Mouse (Mus musculus) myocyte (in vitro differentiated cells): ENCODE measurements around the gene Gm11639. TPM values are rescaled to one million over a fixed set of nuclear protein-coding genes. Genes with fewer than 3 reads are reported as not detected.

Experiments used
- H3K27me3 ChIP-seq: one replicate; pipeline ENCODE4 v1.6.1; 2011; ENCODE audit not compliant: control insufficient read depth, insufficient read depth, insufficient read length
- H3K36me3 ChIP-seq: one replicate; pipeline ENCODE4 v1.6.1; 2011; ENCODE audit not compliant: control insufficient read depth, insufficient read depth
- H3K4me2 ChIP-seq: one replicate; pipeline ENCODE4 v1.6.1; 2011; ENCODE audit warnings: low read depth, control low read depth
- H3K4me3 ChIP-seq: one replicate; pipeline ENCODE4 v1.5.1; 2011; ENCODE audit warnings: mild to moderate bottlenecking, control low read depth, moderate library complexity
- H3K79me2 ChIP-seq: one replicate; pipeline ENCODE4 v1.6.1; 2011; ENCODE audit not compliant: control insufficient read depth, insufficient read depth
- H3ac ChIP-seq: one replicate; pipeline ENCODE4 v1.6.1; 2011; ENCODE audit not compliant: control insufficient read depth, insufficient read length
- CEBPB ChIP-seq: IDR thresholded peaks from 2 replicates; pipeline ENCODE4 v1.6.1; 2011; ENCODE audit warnings: mild to moderate bottlenecking, moderate library complexity; ENCODE audit not compliant: poor library complexity, insufficient read depth, severe bottlenecking
- E2F4 ChIP-seq: IDR thresholded peaks from one replicate; pipeline ENCODE4 v1.6.1; 2011; ENCODE audit warnings: mild to moderate bottlenecking, control low read depth, moderate library complexity; ENCODE audit not compliant: insufficient read depth
- MAX ChIP-seq: IDR thresholded peaks from one replicate; pipeline ENCODE4 v1.6.1; 2011; ENCODE audit warnings: low read depth, mild to moderate bottlenecking, control low read depth
- MYOD1 ChIP-seq, 3 experiments: IDR thresholded peaks; one replicate each; pipeline ENCODE4 v1.6.1; 2011; ENCODE audit warnings: control low read depth in 2 of 3, low read depth in 2 of 3, mild to moderate bottlenecking in 2 of 3, moderate library complexity in 1 of 3; ENCODE audit not compliant: insufficient read length in 2 of 3, control insufficient read depth in 1 of 3
- MYOG ChIP-seq, 3 experiments: IDR thresholded peaks; one replicate each; pipeline ENCODE4 v1.6.1; 2011; ENCODE audit warnings: control low read depth in 2 of 3, low read depth in 2 of 3, mild to moderate bottlenecking in 2 of 3; ENCODE audit not compliant: insufficient read length in 2 of 3, control insufficient read depth in 1 of 3, insufficient read depth in 1 of 3
- POLR2A ChIP-seq: IDR thresholded peaks from one replicate; pipeline ENCODE4 v1.6.1; 2011; ENCODE audit warnings: low read depth, mild to moderate bottlenecking, control low read depth, moderate library complexity; ENCODE audit not compliant: insufficient read length
- POLR2AphosphoS2 ChIP-seq: IDR thresholded peaks from one replicate; pipeline ENCODE4 v1.6.1; 2011; ENCODE audit warnings: low read depth, control low read depth; ENCODE audit not compliant: insufficient read length
- REST ChIP-seq: IDR thresholded peaks from one replicate; pipeline ENCODE4 v1.6.1; 2011; ENCODE audit warnings: mild to moderate bottlenecking, control low read depth, moderate library complexity; ENCODE audit not compliant: insufficient read depth, insufficient read length
- SRF ChIP-seq: IDR thresholded peaks from one replicate; pipeline ENCODE4 v1.6.1; 2011; ENCODE audit warnings: low read depth; ENCODE audit not compliant: control insufficient read depth, insufficient read length
- TCF12 ChIP-seq: IDR thresholded peaks from one replicate; pipeline ENCODE4 v1.6.1; 2011; ENCODE audit warnings: mild to moderate bottlenecking, control low read depth; ENCODE audit not compliant: poor library complexity, insufficient read depth, severe bottlenecking
- TCF3 ChIP-seq: IDR thresholded peaks from one replicate; pipeline ENCODE4 v1.6.1; 2011; ENCODE audit warnings: low read depth, control low read depth; ENCODE audit not compliant: insufficient read length
- USF1 ChIP-seq: IDR thresholded peaks from one replicate; pipeline ENCODE4 v1.6.1; 2011; ENCODE audit warnings: low read depth, mild to moderate bottlenecking, control low read depth, moderate library complexity
- polyA plus RNA-seq: library from polyadenylated mRNA; unstranded; fragments of >200 nt; fragmentation: generic; extraction: Trizol; gene quantifications from one replicate; pipeline ENCODE4 v1.2.1, GENCODE M21; 2012; ENCODE audit warnings: missing spikeins

Gene Gm11639
- polyA plus RNA-seq, 1 experiment: not detected

DNA sequence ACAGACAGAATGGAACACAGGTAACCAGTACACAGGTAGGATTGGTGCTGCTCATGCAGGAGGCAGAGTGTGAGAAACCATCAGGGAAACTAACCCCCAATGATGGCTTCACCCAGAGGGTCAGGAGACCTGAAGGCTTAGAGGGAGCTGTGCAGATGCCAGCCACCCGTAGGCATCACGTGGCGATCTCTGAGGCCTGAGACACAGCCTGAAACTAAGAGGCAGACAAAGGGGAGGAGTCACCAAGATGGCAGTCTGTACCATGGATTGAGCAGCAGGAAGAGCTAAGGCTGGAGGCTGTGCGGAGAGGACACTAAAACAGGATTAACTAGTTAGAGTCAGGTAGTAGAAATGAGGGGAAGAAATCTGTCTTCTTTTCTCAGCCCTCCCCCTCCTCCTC, 465.2 kb downstream of the Gm11639 start:
- H3K27me3 ChIP-seq: no peaks in the 10 kb centered on the region
- H3K36me3 ChIP-seq: no peaks in the 10 kb centered on the region
- no peaks in the 10 kb centered on the region for H3K79me2 ChIP-seq
- no peak overlapping the region for H3K4me3 ChIP-seq
- TF ChIP-seq E2F4 (no peak), SRF (no peak), REST (no peak), POLR2A (no peak), POLR2AphosphoS2 (no peak), USF1 (no peak), TCF12 (no peak), MYOG (IDR thresholded peaks at IDR 0.05; ENCODE audit: control insufficient read depth in 1 of 3, insufficient read depth in 1 of 3, insufficient read length in 2 of 3, low read depth in 2 of 3) (no peak), MAX (no peak), MYOD1 (IDR thresholded peaks at IDR 0.05; ENCODE audit: control insufficient read depth in 1 of 3, insufficient read length in 2 of 3, low read depth in 2 of 3) (no peak), CEBPB (no peak), TCF3 (no peak)
- H3ac ChIP-seq: no peak overlapping the region
- H3K4me2 ChIP-seq: no peak overlapping the region

DNA sequence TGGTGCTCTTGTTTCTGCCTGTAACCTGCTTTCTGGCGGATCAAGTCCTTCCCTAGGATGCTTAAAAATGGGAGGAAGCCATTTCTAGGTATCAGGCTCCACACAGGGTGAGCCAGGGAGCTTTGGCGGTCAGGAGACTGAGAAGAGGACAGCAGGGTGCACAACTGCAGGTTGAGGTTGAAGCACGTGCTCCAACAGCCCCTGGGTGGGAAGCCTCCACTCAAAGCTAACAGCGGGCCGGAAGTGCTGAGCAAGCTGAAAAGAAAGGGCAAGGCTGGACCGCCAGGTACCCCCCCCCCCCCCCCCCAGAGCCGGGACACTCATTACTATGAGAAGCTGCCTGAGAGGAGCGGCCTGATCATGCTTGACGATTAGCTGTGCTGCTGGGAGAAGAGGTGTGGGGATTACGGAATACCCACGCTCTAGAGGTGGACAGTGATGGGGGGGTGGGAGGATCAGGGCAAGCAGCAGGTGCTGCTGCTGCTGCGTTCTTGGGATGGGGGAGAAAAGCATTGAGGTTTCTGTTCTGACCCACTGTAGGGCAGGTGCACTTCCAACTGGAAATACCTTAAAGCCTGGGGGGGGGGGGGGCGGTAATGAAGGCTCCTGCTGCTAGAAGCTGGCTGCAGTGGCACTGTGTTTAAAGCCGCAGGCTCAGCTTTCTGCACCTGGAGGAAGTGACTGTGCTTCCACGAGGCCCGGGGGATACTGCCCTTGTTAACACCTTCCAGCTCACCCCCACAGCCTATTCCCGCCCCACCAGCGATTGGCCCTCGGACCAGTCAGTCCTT, 465.9 kb downstream of the Gm11639 start:
- no peaks in the 10 kb centered on the region for H3K79me2 ChIP-seq
- no peak overlapping the region for H3K4me2 ChIP-seq
- TF ChIP-seq REST (no peak), USF1 (no peak), TCF12 (no peak), SRF (no peak), MAX (no peak), CEBPB (no peak), TCF3 (no peak), MYOG (IDR thresholded peaks at IDR 0.05; ENCODE audit: control insufficient read depth in 1 of 3, insufficient read depth in 1 of 3, insufficient read length in 2 of 3, low read depth in 2 of 3) (no peak), POLR2A (no peak), MYOD1 (IDR thresholded peaks at IDR 0.05; ENCODE audit: control insufficient read depth in 1 of 3, insufficient read length in 2 of 3, low read depth in 2 of 3) (no peak), E2F4 (no peak), POLR2AphosphoS2 (no peak)
- H3ac ChIP-seq: no peak overlapping the region
- no peaks in the 10 kb centered on the region for H3K36me3 ChIP-seq
- H3K4me3 ChIP-seq: no peak overlapping the region
- no peaks in the 10 kb centered on the region for H3K27me3 ChIP-seq

DNA sequence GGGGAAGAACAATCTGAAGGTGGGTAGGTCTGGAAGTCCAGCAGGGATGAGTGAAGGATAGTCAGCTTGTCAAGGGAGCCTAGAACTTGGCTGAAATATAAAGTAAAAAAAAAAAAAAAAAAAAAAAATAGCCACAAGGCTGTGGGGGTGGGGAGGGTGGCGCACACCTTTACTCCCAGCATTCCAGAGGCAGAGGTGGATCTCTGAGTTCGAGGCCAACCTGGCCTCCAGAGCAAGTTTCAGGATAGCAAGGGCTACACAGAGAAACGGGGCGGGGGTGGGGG, 466.5 kb downstream of the Gm11639 start:
- TF ChIP-seq SRF: no peak
- TF ChIP-seq MAX: no peak
- TF ChIP-seq MYOG (IDR thresholded peaks at IDR 0.05; ENCODE audit: control insufficient read depth in 1 of 3, insufficient read depth in 1 of 3, insufficient read length in 2 of 3, low read depth in 2 of 3): no peak
- no peak for TF ChIP-seq TCF3
- no peak for TF ChIP-seq MYOD1 (IDR thresholded peaks at IDR 0.05; ENCODE audit: control insufficient read depth in 1 of 3, insufficient read length in 2 of 3, low read depth in 2 of 3)
- TF ChIP-seq TCF12: no peak
- TF ChIP-seq POLR2AphosphoS2: no peak
- no peak for TF ChIP-seq CEBPB
- no peak for TF ChIP-seq USF1
- TF ChIP-seq E2F4: no peak
- no peak for TF ChIP-seq POLR2A
- TF ChIP-seq REST: no peak
- no peak overlapping the region for H3K4me2 ChIP-seq

DNA sequence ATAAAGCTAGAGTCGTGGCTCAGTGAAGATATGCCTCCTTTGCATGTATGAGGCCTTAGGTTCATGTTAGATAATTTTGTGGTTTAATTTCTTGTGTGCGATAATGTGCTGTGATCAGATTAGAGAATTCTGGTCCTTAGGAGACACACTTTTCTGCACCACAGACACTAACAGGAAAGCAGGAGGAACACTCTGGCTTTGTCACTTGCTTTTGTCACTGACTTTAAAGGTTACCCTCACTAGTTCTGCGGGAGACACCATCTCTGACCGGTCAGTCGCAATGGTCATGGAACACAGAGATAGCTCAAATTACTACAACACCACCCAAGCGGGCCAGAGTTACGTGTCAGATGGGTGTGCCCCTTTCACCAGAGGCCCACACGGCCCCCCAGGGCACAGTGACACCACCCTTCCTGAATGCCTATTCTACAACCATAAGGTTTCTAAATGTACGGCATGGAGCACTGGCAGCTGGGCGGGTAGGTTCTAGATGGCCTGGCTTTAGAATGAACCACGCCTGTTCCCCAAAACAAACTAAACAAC, 466.9 kb downstream of the Gm11639 start:
- Histone ChIP-seq H3K79me2 (no peaks in the 10 kb centered on the region), H3K36me3 (no peaks in the 10 kb centered on the region), H3K27me3 (no peaks in the 10 kb centered on the region), H3ac (no peak overlapping the region), H3K4me2 (peak overlapping the region; percentile 44), H3K4me3 (no peak overlapping the region)
- TF ChIP-seq MYOD1 (IDR thresholded peaks at IDR 0.05; ENCODE audit: control insufficient read depth in 1 of 3, insufficient read length in 2 of 3, low read depth in 2 of 3) (no peak), MAX (no peak), CEBPB (no peak), E2F4 (no peak), TCF12 (no peak), MYOG (IDR thresholded peaks at IDR 0.05; ENCODE audit: control insufficient read depth in 1 of 3, insufficient read depth in 1 of 3, insufficient read length in 2 of 3, low read depth in 2 of 3) (no peak)

More for the DNA sequence above, 466.5 kb downstream of the Gm11639 start:
- Histone ChIP-seq H3K4me3 (no peak overlapping the region), H3K79me2 (no peaks in the 10 kb centered on the region), H3K27me3 (no peaks in the 10 kb centered on the region), H3K36me3 (no peaks in the 10 kb centered on the region), H3ac (no peak overlapping the region)
